Mouse (Mus musculus) hindbrain, postnatal 0 days (tissue): ENCODE measurements around the gene Cuta. TPM values are rescaled to one million over a fixed set of nuclear protein-coding genes. Genes with fewer than 3 reads are reported as not detected.

Experiments
- ATAC-seq: fragments of 200-750 bp; cut with Nextera tagmentation; 2 replicates; pipeline ENCODE4 v1.8.0; 2017; ENCODE audit warnings: mild to moderate bottlenecking, moderate TSS enrichment, moderate library complexity
- DNase-seq: peaks from one replicate; pipeline ENCODE4 v3.0.0-alpha.2; 2015; ENCODE audit warnings: low spot score
- H3K27ac ChIP-seq: fragments of 300-500 bp; sonication (generic); 2 replicates; pipeline ENCODE4 v1.5.1; 2014; ENCODE audit warnings: mild to moderate bottlenecking
- H3K27me3 ChIP-seq: fragments of 300-500 bp; sonication (generic); 2 replicates; pipeline ENCODE4 v1.6.1; 2014; ENCODE audit warnings: low read length, mixed read lengths; ENCODE audit not compliant: insufficient read depth
- H3K36me3 ChIP-seq: fragments of 300-500 bp; sonication (generic); 2 replicates; pipeline ENCODE4 v1.6.1; 2014; ENCODE audit warnings: low read length, mixed read lengths; ENCODE audit not compliant: insufficient read depth
- H3K4me1 ChIP-seq: fragments of 300-500 bp; sonication (generic); 2 replicates; pipeline ENCODE4 v1.6.1; 2014; ENCODE audit warnings: antibody characterized with exemption, low read length, mixed read lengths; ENCODE audit not compliant: insufficient read depth
- H3K4me2 ChIP-seq: fragments of 300-500 bp; sonication (generic); 2 replicates; pipeline ENCODE4 v1.6.1; 2014; ENCODE audit warnings: low read depth, mild to moderate bottlenecking, low read length, moderate library complexity, mixed read lengths
- H3K4me3 ChIP-seq: fragments of 300-500 bp; sonication (generic); 2 replicates; pipeline ENCODE4 v1.5.1; 2014; ENCODE audit warnings: low read length
- H3K9ac ChIP-seq: fragments of 300-500 bp; sonication (generic); replicated peaks from 2 replicates; pipeline ENCODE4 v1.6.1; 2014; ENCODE audit warnings: mild to moderate bottlenecking, low read length, moderate library complexity, mixed read lengths
- H3K9me3 ChIP-seq: fragments of 300-500 bp; sonication (generic); 2 replicates; pipeline ENCODE4 v1.6.1; 2016; ENCODE audit warnings: low read length, mixed read lengths
- CTCF ChIP-seq: IDR thresholded peaks from 2 replicates; pipeline ENCODE4 v1.5.1; 2016; ENCODE audit warnings: antibody characterized with exemption, control low read depth, low read depth
- WGBS: fragments of 180-500 bp; shearing (Covaris S2); extraction: QIAGEN DNeasy Blood & Tissue Kit; methylation state at CpG from one replicate; pipeline ENCODE4 v1.1.7; 2014; 5-methylcytosine and 5-hydroxymethylcytosine counted together
- polyA plus RNA-seq: library from polyadenylated mRNA; unstranded; fragments of >200 nt; fragmentation: Nextera tagmentation; extraction: Ambion mirVana; gene quantifications from 2 replicates; pipeline ENCODE4 v1.2.1, GENCODE M21; 2015
- total RNA-seq: library from RNA; depleted of rRNA; stranded (reverse); fragments of >200 nt; gene quantifications from 2 replicates; pipeline ENCODE4 v1.2.3, GENCODE M21; 2014

The Cuta gene
- total and polyA plus RNA-seq, 2 experiments from 2014 or later = 63.8 to 149 TPM

DNA sequence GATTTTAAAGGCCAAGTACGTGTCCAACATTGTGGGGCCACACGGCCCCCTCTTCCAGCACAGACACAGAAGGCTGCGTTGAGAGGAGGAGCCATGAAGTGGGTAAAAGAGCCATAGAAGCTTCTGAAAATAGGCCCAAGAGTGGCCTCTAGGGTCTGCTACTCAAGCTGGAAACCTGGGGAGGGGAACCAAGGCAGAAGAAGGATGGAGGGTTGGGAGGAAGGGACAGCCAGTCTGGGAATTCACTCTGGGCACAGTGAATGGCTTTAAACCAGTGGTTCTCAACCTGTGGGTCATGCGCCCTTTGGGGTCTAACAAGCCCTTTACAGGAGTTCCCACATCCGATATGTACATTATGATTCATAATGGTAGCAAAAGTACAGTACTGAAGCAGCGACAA, 29.9 kb upstream of the Cuta start:
- peaks cover 8% of the 10 kb centered on the region for H3K4me1 ChIP-seq
- 91% methylated on average over 6 of the region's 6 CpGs for WGBS

DNA sequence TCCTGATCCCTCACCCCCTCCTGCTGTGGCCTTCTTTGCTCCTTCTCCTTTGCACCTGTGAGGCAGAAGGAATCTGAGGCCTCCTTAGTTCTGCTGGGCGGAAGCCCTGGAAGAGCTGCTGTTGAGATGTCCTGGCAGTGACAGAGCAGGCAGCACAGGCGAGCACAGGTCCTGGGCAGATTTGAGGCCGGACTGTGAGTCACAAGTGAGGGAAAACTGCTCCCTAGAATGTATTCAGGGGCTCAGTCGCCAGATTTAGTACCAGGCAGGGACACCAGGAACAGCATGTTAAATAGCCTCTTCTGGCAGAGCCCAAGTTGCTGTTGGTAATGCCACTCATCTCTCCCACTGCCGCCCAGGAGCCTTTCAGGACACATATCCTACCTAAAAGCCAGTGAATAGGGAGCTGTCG, 28.8 kb upstream of the Cuta start:
- no peak overlapping the region for H3K4me3 ChIP-seq
- no peak for TF ChIP-seq CTCF
- H3K4me1 ChIP-seq = no peaks in the 10 kb centered on the region
- no peak for ATAC-seq
- H3K27me3 ChIP-seq = no peaks in the 10 kb centered on the region
- DNase-seq = no peak
- no peaks in the 10 kb centered on the region for H3K9me3 ChIP-seq
- WGBS = 78% methylated on average over 6 of the region's 6 CpGs
- H3K27ac ChIP-seq = no peak overlapping the region; the same call in 1 of the 2 replicates
- peaks cover 49% of the 10 kb centered on the region for H3K36me3 ChIP-seq
- H3K9ac ChIP-seq = no peak overlapping the region
- H3K4me2 ChIP-seq = no peak overlapping the region

More for the DNA sequence above, 29.9 kb upstream of the Cuta start:
- Histone ChIP-seq H3K4me3 (no peak overlapping the region), H3K27ac (no peak overlapping the region), H3K9me3 (no peaks in the 10 kb centered on the region), H3K9ac (no peak overlapping the region), H3K36me3 (peaks cover 44% of the 10 kb centered on the region), H3K4me2 (no peak overlapping the region), H3K27me3 (no peaks in the 10 kb centered on the region)
- DNase-seq (no peak), ATAC-seq (no peak)
- TF ChIP-seq CTCF = no peak

DNA sequence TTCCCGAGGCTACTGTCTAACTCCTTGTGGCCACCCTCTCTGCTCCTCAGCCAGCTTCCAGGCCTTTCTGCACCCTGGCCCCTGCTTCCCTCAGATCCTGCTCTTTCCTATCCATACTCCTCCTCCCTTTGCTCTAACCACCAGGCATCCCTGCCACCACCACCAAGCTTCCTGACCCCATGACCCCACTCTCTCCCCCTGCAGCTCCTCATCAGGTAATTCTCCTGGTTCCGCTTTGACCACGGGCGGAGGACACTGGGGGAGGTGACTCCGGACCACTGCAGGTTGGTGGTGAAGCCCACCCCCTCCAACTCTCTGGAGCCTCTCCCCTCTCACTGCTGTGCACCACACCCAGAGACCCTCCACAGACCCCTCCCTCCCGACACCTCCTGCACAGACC, 28.1 kb upstream of the Cuta start:
- TF ChIP-seq CTCF = no peak
- WGBS = 94% methylated on average over 6 of the region's 6 CpGs
- no peaks in the 10 kb centered on the region for H3K4me1 ChIP-seq
- H3K4me3 ChIP-seq = no peak overlapping the region
- no peak overlapping the region for H3K27ac ChIP-seq
- H3K9ac ChIP-seq = no peak overlapping the region
- no peaks in the 10 kb centered on the region for H3K9me3 ChIP-seq
- DNase-seq (no peak), ATAC-seq (no peak)
- H3K27me3 ChIP-seq = no peaks in the 10 kb centered on the region
- H3K4me2 ChIP-seq = no peak overlapping the region
- H3K36me3 ChIP-seq = peaks cover 56% of the 10 kb centered on the region

DNA sequence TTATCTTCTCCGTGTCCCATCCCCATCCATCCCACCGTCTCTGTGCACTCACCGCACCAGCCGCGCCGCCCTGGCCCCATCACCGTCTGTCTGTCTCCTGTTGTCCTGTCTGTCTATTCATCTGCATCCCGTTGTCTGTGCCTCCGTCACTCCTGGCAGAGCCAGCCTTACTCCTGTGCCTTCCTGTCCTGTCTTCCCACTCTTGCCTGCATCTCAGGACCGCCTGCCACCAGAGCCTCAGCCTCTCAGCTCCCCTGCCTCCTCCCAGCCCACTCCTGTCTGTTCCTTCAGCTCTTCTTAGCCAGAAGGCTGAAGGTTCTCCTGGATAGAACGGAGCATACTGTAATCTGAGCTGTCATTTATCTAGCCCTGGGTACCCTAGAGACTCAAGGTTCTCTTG, 27.6 kb upstream of the Cuta start:
- Histone ChIP-seq H3K9ac (no peak overlapping the region), H3K4me3 (no peak overlapping the region), H3K27me3 (no peaks in the 10 kb centered on the region), H3K36me3 (peaks cover 60% of the 10 kb centered on the region), H3K4me2 (no peak overlapping the region), H3K4me1 (no peaks in the 10 kb centered on the region), H3K9me3 (no peaks in the 10 kb centered on the region), H3K27ac (no peak overlapping the region)
- no peak for ATAC-seq
- 89% methylated on average over 11 of the region's 11 CpGs for WGBS
- DNase-seq = no peak
- no peak for TF ChIP-seq CTCF

DNA sequence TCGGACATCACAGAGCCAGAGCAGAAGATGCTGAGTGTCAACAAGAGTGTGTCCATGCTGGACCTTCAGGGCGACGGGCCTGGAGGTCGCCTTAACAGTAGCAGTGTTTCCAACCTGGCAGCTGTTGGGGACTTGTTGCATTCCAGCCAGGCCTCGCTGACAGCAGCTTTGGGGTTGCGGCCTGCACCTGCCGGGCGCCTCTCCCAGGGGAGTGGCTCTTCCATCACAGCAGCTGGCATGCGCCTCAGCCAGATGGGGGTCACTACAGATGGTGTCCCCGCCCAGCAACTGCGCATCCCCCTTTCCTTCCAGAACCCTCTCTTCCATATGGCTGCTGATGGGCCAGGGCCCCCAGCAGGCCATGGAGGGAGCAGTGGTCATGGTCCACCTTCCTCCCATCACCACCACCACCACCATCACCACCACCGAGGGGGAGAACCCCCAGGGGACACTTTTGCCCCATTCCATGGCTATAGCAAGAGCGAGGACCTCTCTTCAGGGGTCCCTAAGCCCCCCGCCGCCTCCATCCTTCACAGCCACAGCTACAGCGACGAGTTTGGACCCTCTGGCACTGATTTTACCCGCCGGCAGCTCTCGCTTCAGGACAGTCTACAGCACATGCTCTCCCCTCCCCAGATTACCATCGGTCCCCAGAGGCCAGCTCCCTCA, 22.3 kb upstream of the Cuta start:
- Histone ChIP-seq H3K4me1 (no peaks in the 10 kb centered on the region), H3K9me3 (no peaks in the 10 kb centered on the region), H3K36me3 (peaks cover 82% of the 10 kb centered on the region), H3K27me3 (no peaks in the 10 kb centered on the region), H3K27ac (no peak overlapping the region), H3K4me2 (no peak overlapping the region), H3K4me3 (no peak overlapping the region), H3K9ac (no peak overlapping the region)
- DNase-seq = no peak
- WGBS = 83% methylated on average over 21 of the region's 21 CpGs
- no peak for ATAC-seq
- TF ChIP-seq CTCF = no peak

DNA sequence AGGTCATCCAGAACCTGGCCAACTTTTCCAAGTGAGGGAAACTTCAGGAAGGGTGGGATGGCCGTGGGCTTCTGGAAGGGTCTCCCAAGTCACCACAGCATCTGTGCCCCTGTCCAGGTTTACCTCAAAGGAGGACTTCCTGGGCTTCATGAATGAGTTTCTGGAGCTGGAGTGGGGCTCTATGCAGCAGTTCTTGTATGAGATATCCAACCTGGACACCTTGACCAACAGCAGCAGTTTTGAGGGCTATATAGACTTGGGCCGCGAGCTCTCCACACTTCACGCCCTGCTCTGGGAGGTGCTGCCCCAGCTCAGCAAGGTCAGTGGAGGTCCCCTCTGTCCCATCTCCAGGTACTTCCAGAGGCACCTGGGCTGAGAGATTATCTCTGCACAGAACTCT, 20.4 kb upstream of the Cuta start:
- DNase-seq = no peak
- no peaks in the 10 kb centered on the region for H3K4me1 ChIP-seq
- no peak overlapping the region for H3K4me2 ChIP-seq
- 96% methylated on average over 4 of the region's 4 CpGs for WGBS
- H3K4me3 ChIP-seq = no peak overlapping the region
- no peak overlapping the region for H3K27ac ChIP-seq
- no peak for ATAC-seq
- no peak overlapping the region for H3K9ac ChIP-seq
- no peak for TF ChIP-seq CTCF
- H3K9me3 ChIP-seq = no peaks in the 10 kb centered on the region
- no peaks in the 10 kb centered on the region for H3K27me3 ChIP-seq
- H3K36me3 ChIP-seq = peaks cover 84% of the 10 kb centered on the region

DNA sequence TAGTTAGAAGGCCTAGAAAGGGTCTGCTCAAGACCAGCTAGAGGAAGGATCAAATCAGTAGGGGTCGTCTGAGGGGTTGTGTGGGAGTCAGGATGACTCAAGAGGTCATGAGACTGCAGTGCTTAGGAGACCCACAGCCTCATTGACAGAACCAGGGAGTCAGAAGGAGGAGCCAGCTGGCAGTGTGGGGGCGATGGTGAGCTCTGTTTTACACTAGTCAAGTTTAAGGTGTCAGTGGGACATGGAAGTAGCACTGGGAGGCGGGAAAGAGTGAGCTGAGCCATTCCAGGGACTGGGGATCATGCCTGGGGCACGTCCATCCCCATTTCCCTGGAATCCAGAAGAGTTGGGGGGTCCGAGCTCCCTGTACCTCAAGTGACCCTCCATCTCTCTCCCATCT, 19.5 kb upstream of the Cuta start:
- ATAC-seq = no peak
- Histone ChIP-seq H3K9ac (no peak overlapping the region), H3K27me3 (no peaks in the 10 kb centered on the region), H3K9me3 (no peaks in the 10 kb centered on the region), H3K4me3 (no peak overlapping the region), H3K4me2 (no peak overlapping the region), H3K4me1 (no peaks in the 10 kb centered on the region), H3K27ac (no peak overlapping the region), H3K36me3 (peaks cover 77% of the 10 kb centered on the region)
- DNase-seq = no peak
- 74% methylated on average over 5 of the region's 5 CpGs for WGBS
- no peak for TF ChIP-seq CTCF
